Mouse (Mus musculus): ENCODE results near the gene Cd101.

DNA sequence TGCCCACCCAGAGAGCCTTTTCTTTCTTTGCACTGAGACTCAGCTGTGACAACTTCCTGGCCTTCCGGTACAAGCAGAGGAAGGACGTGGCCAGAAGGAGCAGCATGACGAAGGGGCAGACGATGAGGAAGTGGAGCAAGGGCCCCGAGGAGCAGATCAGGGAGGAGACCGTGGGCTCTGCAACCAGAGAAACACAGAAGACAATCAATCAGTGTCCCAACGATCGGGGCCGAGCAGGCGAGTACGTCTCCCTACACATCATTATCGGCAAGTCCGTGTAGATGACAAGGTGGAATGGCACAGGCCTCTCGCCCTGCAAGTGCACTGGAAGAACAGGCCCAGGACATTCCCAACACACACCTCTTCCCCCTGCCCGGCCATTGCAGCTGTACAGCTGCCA lies 35.6 kb downstream of the Cd101 start:
- TF ChIP-seq CTCF (IDR thresholded peaks at IDR 0.05; ENCODE audit: extremely low read depth, insufficient read depth, low read length) (no peak), POLR2A (IDR thresholded peaks at IDR 0.05; ENCODE audit: extremely low read depth, insufficient read depth, low read length) (no peak)
